Mouse (Mus musculus) bone marrow macrophage, adult 2 months (primary cell): Measurements from ENCODE around the gene Tspan5.

Experiments
- CTCF ChIP-seq: IDR thresholded peaks from 2 replicates; pipeline ENCODE4 v1.5.1; 2012; ENCODE audit warnings: low read depth, mild to moderate bottlenecking, low read length, moderate library complexity
- POLR2A ChIP-seq: IDR thresholded peaks from 2 replicates; pipeline ENCODE4 v1.6.1; 2012; ENCODE audit warnings: mild to moderate bottlenecking, low read depth, low read length, borderline replicate concordance

GRCm38 (mm10) chr3:138753182-138753885 is 11.3 kb downstream of the Tspan5 start:
- TF ChIP-seq POLR2A, result no peak
- no peak for TF ChIP-seq CTCF
